Mouse (Mus musculus): ENCODE measurements at regions not wholly inside any gene's neighbourhood (a gene's known extent, or its start where the extent isn't known, plus 50 kb on each side); places are given as distances from the start of the nearest gene placed in this dataset.

DNA sequence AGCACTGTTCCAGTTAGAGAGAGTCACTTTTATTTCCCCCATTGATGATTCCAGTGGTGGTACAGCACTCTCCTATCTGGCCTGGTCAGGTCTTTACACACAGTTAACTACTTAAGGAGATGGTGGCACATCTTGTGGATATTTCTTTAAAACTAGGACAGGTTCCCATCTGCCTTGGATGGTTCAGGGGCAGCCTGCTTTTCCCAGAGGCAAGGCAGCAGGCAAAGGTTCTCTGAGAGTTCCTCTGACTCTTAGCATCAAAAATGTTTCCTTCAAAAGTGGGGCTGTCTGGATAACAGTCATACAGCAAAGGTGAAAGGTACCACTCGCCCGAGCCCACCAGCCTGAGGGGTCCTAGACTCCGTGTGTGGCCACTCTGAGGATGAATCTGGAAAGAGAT, 178.3 kb upstream of the 1700012A03Rik start:
- H3K4me1 ChIP-seq (ENCODE audit: insufficient read depth, low read length) = peaks cover 4% of the 10 kb centered on the region; the same call in 1 of the 2 replicates
- no peak for TF ChIP-seq CTCF (IDR thresholded peaks at IDR 0.05)
- H3K9me3 ChIP-seq (ENCODE audit: low read length) = no peaks in the 10 kb centered on the region
- DNase-seq (ENCODE audit: low spot score) (no peak), ATAC-seq (ENCODE audit: low FRiP score) (no peak)
- no peak overlapping the region for H3K27ac ChIP-seq (ENCODE audit: low read depth, low read length)
- H3K9ac ChIP-seq (replicated peaks; ENCODE audit: low read length, poor library complexity, severe bottlenecking) = no peak overlapping the region
- no peak overlapping the region for H3K4me2 ChIP-seq (ENCODE audit: low read depth, low read length, poor library complexity, severe bottlenecking)
- H3K36me3 ChIP-seq (ENCODE audit: insufficient read depth, low read length) = no peaks in the 10 kb centered on the region
- no peaks in the 10 kb centered on the region for H3K27me3 ChIP-seq (ENCODE audit: insufficient read depth, low read length)
- H3K4me3 ChIP-seq (ENCODE audit: low read depth, low read length) = no peak overlapping the region
- WGBS = 97% methylated on average over 3 of the region's 3 CpGs

DNA sequence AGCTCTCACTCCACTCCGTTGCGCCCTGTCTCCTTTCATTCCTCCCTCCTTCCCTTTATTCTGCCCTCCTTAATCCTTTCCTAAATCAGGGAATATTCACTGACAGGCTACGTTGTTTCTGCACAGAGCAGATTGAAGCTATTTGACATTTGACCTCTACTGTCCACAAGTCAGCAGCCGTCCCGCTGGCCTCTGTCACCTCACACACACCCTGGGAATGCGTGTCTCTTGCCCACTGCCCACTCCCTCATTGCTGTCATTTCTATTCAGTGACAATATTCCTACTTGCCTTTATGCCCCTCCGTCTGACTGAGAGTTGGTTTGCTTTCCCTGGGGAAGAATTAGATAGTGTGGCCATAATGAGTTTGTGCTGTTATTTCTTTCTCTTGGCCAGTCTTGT, 188.1 kb upstream of the 1700012A03Rik start:
- no peaks in the 10 kb centered on the region for H3K4me1 ChIP-seq (ENCODE audit: insufficient read depth, low read length)
- no peak overlapping the region for H3K4me2 ChIP-seq (ENCODE audit: low read depth, low read length, poor library complexity, severe bottlenecking)
- 39% methylated on average over 7 of the region's 7 CpGs for WGBS
- H3K4me3 ChIP-seq (ENCODE audit: low read depth, low read length) = no peak overlapping the region
- H3K9me3 ChIP-seq (ENCODE audit: low read length) = no peaks in the 10 kb centered on the region
- peak; percentile 9 for DNase-seq (ENCODE audit: low spot score)
- no peak overlapping the region for H3K27ac ChIP-seq (ENCODE audit: low read depth, low read length)
- no peaks in the 10 kb centered on the region for H3K27me3 ChIP-seq (ENCODE audit: insufficient read depth, low read length)
- no peak for TF ChIP-seq CTCF (IDR thresholded peaks at IDR 0.05)
- H3K36me3 ChIP-seq (ENCODE audit: insufficient read depth, low read length) = no peaks in the 10 kb centered on the region
- no peak for ATAC-seq (ENCODE audit: low FRiP score)
- no peak overlapping the region for H3K9ac ChIP-seq (replicated peaks; ENCODE audit: low read length, poor library complexity, severe bottlenecking)

DNA sequence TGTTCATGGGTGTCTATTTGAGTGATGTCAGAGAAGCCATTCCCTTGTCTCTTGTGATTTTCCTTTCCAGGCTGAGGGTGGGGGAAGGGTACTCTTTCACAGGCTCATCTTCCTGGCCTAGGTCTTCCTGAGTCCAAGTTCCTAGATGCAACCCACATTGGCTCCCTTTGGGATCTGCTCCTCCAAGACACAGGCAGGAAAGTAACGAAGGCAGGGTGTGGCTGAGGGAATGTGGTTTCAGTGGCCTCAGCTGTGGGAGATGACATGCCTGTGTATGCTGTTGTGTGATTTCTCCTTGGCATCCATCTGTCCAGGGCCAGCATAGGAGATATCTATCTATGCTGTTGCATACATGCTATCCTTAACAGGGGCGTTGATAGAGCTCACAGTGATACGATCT, 190.4 kb upstream of the 1700012A03Rik start:
- DNase-seq (ENCODE audit: low spot score) (no peak), ATAC-seq (ENCODE audit: low FRiP score) (no peak)
- no peak overlapping the region for H3K4me2 ChIP-seq (ENCODE audit: low read depth, low read length, poor library complexity, severe bottlenecking)
- H3K9ac ChIP-seq (replicated peaks; ENCODE audit: low read length, poor library complexity, severe bottlenecking) = no peak overlapping the region
- no peak overlapping the region for H3K4me3 ChIP-seq (ENCODE audit: low read depth, low read length)
- TF ChIP-seq CTCF (IDR thresholded peaks at IDR 0.05) = no peak
- H3K27me3 ChIP-seq (ENCODE audit: insufficient read depth, low read length) = no peaks in the 10 kb centered on the region
- no peaks in the 10 kb centered on the region for H3K4me1 ChIP-seq (ENCODE audit: insufficient read depth, low read length)
- H3K9me3 ChIP-seq (ENCODE audit: low read length) = no peaks in the 10 kb centered on the region
- H3K36me3 ChIP-seq (ENCODE audit: insufficient read depth, low read length) = no peaks in the 10 kb centered on the region
- H3K27ac ChIP-seq (ENCODE audit: low read depth, low read length) = no peak overlapping the region
- 88% methylated on average over 3 of the region's 3 CpGs for WGBS

- Histone ChIP-seq H3K36me3 (ENCODE audit: insufficient read depth, low read length) (no peaks in the 10 kb centered on the region), H3K4me3 (ENCODE audit: low read depth, low read length) (no peak overlapping the region), H3K9ac (replicated peaks; ENCODE audit: low read length, poor library complexity, severe bottlenecking) (no peak overlapping the region), H3K4me2 (ENCODE audit: low read depth, low read length, poor library complexity, severe bottlenecking) (no peak overlapping the region), H3K27me3 (ENCODE audit: insufficient read depth, low read length) (no peaks in the 10 kb centered on the region), H3K27ac (ENCODE audit: low read depth, low read length) (no peak overlapping the region), H3K4me1 (ENCODE audit: insufficient read depth, low read length) (no peaks in the 10 kb centered on the region), H3K9me3 (ENCODE audit: low read length) (no peaks in the 10 kb centered on the region)
- ATAC-seq (ENCODE audit: low FRiP score) (no peak), DNase-seq (ENCODE audit: low spot score) (no peak)
- no peak for TF ChIP-seq CTCF (IDR thresholded peaks at IDR 0.05)
- 96% methylated on average over 14 of the region's 16 CpGs for WGBS
Measured at GRCm38 (mm10) chr6:31854261-31854660, 195.8 kb upstream of the 1700012A03Rik start.

GRCm38 (mm10) chr6:31846319-31846718, 203.7 kb upstream of the 1700012A03Rik start:
- Histone ChIP-seq H3K27me3 (ENCODE audit: insufficient read depth, low read length) (no peaks in the 10 kb centered on the region), H3K9ac (replicated peaks; ENCODE audit: low read length, poor library complexity, severe bottlenecking) (no peak overlapping the region), H3K4me2 (ENCODE audit: low read depth, low read length, poor library complexity, severe bottlenecking) (no peak overlapping the region), H3K27ac (ENCODE audit: low read depth, low read length) (no peak overlapping the region), H3K4me3 (ENCODE audit: low read depth, low read length) (no peak overlapping the region), H3K36me3 (ENCODE audit: insufficient read depth, low read length) (no peaks in the 10 kb centered on the region), H3K9me3 (ENCODE audit: low read length) (no peaks in the 10 kb centered on the region), H3K4me1 (ENCODE audit: insufficient read depth, low read length) (no peaks in the 10 kb centered on the region)
- no peak for TF ChIP-seq CTCF (IDR thresholded peaks at IDR 0.05)
- WGBS = 91% methylated on average over 9 of the region's 9 CpGs
- DNase-seq (ENCODE audit: low spot score) (no peak), ATAC-seq (ENCODE audit: low FRiP score) (no peak)

GRCm38 (mm10) chr6:31845671-31846070, 204.4 kb upstream of the 1700012A03Rik start:
- no peak overlapping the region for H3K27ac ChIP-seq (ENCODE audit: low read depth, low read length)
- H3K4me2 ChIP-seq (ENCODE audit: low read depth, low read length, poor library complexity, severe bottlenecking) = no peak overlapping the region
- DNase-seq (ENCODE audit: low spot score) = no peak
- no peaks in the 10 kb centered on the region for H3K4me1 ChIP-seq (ENCODE audit: insufficient read depth, low read length)
- WGBS = 87% methylated on average over 5 of the region's 5 CpGs
- H3K4me3 ChIP-seq (ENCODE audit: low read depth, low read length) = no peak overlapping the region
- H3K9me3 ChIP-seq (ENCODE audit: low read length) = no peaks in the 10 kb centered on the region
- H3K36me3 ChIP-seq (ENCODE audit: insufficient read depth, low read length) = no peaks in the 10 kb centered on the region
- no peak overlapping the region for H3K9ac ChIP-seq (replicated peaks; ENCODE audit: low read length, poor library complexity, severe bottlenecking)
- no peaks in the 10 kb centered on the region for H3K27me3 ChIP-seq (ENCODE audit: insufficient read depth, low read length)
- no peak for TF ChIP-seq CTCF (IDR thresholded peaks at IDR 0.05)
- no peak for ATAC-seq (ENCODE audit: low FRiP score)

Data from midbrain, postnatal 0 days (tissue).